Mouse (Mus musculus) gastrocnemius, postnatal 14 days (tissue): Measurements from ENCODE around the gene Cfl1. TPM values are rescaled to one million over a fixed set of nuclear protein-coding genes. Genes with fewer than 3 reads are reported as not detected.

Experiments
- DNase-seq: peaks from one replicate; pipeline ENCODE4 v3.0.0; 2021; ENCODE audit warnings: mixed read lengths
- intact Hi-C: fragments of 180-260 bp; cut with DNase I; formaldehyde crosslinking; loops from one replicate; pipeline ENCODE4 v1.15.1; 2025; ENCODE audit warnings: low total_unique reads
- long read RNA-seq, 2 experiments: library from polyadenylated mRNA; stranded (forward); transcript quantifications; one replicate each; pipeline ENCODE4 v2.0.0; 2021
- total RNA-seq, 2 experiments: library from RNA; stranded (reverse); gene quantifications; 2 replicates each; pipeline ENCODE4 v1.2.3; 2021

Cfl1 gene
- total RNA-seq, result 100 to 1,000 TPM; 172 to 240 TPM
- long read RNA-seq, experiment 1, transcript Cfl1-202 (4 exons, 2,354 nt), result major isoform, 94 of 126 reads
- long read RNA-seq, experiment 1, partial matches to known transcripts, result 3 of 126 reads
- long read RNA-seq, experiment 1, other reads (novel, unspliced or antisense), result 29 of 126 reads
- long read RNA-seq, experiment 2, transcript Cfl1-202 (4 exons, 2,354 nt), result major isoform, 107 of 133 reads
- long read RNA-seq, experiment 2, partial matches to known transcripts, result 2 of 133 reads
- long read RNA-seq, experiment 2, other reads (novel, unspliced or antisense), result 24 of 133 reads

DNA sequence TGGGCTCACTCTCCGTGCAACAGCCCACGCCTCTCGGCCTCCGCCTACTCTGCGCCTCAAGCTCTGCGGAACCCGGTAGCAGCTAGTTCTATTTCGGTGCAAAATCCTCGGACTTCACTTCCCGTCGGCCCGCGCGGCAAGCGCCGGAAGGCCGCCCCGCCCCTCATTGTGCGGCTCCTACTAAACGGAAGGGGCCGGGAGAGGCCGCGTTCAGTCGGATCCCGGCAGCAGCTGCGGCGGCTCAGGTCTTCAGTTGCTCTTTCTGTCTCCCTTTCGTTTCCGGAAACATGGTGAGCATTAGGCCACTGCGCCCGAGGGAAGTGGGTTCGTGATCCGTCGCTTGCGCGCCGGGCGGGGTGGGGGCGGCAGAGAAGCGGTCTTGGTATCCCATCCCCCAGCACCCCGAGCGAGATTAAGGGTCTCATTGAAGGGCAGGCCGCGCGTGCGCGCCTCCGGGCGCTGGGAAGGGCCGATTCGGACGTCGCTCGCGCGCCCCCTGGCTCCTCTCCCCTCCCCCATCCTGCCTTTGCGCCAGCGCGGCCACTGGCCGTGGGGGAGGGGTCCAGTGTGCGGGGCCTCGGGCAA lies at the start of gene Cfl1:
Gene Cfl1 (plus strand): TSS at position 143 of the 585 bp plus-strand sequence.
- intact Hi-C loops, result no loop called here
- peak; percentile 94 for DNase-seq

DNA sequence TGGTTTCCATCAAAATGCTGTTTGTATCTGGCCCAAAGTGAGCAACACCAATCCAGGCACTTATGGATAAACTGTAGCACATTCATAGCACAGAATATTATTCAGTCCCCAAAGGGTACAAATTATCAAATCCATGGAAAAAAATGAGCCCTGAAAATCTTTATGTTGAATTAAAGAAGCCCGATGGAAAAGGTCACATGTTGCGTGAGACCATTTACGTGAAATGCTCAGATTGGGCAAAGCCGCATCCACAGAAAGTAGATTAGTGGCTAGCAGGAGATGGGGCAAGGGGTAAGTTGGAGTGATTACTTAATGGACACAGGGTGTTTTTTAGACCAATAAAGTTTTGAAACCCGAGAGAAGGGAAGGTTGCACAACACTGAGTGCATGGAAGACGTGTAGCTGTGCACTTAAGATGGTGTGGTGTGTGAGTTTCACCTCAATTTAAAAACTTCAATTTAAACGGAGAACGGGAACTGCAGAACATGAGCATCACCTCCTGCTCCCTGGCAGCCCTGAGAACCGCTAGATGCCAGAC lies 45.8 kb upstream of the Cfl1 start:
- DNase-seq, result no peak
- intact Hi-C loops, result no loop called here

DNA sequence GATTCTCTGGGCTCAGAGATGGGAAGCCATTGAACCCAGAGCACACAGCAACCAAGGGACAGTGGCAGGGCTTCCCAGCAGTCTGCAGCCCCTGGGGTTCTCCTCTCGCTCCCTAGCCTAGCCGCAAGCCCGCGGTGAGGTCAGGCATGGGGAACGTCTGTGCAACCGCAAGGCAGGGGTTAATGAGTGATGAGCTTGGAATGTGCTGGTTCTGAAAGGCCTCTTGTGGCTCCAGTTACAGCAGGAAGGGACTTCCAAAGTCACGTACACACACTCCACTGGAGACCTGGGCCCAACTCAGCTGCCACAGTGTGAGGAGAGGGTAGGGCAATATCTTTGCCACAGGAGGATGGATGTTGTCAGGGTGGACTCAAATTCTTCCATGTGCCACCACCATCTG lies 45.3 kb upstream of the Cfl1 start:
- intact Hi-C loops, result no loop called here
- DNase-seq, result no peak

DNA sequence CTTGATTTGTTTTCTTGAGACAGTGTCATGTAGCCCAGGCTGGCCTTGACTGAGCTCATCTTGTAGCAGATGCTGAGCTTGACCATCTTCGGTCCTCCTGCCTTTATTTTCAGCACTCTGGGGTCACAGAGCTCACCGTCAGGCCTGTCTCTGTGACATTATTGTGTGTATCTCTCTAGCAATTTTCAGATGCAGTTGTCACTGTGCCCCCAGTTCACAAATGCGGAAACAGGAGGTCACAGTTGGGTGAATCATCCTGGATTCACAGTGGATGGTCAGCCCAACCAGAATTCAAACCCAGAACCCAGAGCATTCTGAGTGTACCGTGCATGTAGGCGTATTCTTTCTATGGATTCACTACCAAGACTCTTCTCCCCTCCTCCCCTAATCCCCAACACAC lies 44.5 kb upstream of the Cfl1 start:
- DNase-seq, result no peak
- intact Hi-C loops, result no loop called here

DNA sequence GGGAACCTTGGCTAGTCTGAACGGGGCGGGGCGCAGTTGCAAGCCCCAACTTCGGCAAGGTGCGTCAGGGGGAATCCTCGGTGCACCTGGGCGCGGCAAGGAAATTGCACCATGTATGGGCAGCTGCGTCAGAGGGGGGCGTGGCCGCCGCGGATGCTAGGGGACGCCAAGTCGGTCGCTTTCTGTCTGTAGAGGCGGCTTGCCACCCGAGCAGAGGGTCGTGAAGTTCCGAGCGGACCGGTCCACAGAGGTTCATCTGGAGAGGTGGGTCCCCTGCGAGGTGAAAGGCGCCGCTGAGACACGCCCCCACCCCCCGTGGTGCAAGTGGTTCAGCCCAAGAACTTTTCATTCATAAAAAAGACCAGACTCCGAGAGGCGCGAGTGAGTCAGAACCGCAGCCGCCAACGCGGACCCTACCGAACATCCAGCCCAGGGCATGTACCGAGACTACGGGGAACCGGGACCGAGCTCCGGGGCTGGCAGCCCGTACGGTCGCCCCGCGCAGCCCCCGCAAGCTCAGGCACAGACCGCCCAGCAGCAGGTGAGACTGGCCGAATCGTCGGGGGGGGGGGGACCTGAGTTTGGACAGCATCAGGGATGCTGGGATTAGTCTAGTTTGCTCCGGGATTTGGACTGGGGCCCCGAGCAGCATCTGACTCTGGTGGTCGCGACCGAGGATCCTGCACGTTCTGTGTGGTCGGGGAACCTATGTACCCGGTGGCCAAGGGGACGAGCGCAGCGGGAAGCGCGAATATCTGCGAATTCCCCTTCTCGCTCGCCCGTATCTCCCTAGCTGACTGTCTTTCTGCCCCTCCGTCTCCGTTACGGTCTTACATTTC lies 42.5 kb upstream of the Cfl1 start, which contains the start of gene Fosl1:
Gene Fosl1 (plus strand): TSS at position 33 of the 839 bp plus-strand sequence.
- intact Hi-C loops, result no loop called here
- peak; percentile 64 for DNase-seq

DNA sequence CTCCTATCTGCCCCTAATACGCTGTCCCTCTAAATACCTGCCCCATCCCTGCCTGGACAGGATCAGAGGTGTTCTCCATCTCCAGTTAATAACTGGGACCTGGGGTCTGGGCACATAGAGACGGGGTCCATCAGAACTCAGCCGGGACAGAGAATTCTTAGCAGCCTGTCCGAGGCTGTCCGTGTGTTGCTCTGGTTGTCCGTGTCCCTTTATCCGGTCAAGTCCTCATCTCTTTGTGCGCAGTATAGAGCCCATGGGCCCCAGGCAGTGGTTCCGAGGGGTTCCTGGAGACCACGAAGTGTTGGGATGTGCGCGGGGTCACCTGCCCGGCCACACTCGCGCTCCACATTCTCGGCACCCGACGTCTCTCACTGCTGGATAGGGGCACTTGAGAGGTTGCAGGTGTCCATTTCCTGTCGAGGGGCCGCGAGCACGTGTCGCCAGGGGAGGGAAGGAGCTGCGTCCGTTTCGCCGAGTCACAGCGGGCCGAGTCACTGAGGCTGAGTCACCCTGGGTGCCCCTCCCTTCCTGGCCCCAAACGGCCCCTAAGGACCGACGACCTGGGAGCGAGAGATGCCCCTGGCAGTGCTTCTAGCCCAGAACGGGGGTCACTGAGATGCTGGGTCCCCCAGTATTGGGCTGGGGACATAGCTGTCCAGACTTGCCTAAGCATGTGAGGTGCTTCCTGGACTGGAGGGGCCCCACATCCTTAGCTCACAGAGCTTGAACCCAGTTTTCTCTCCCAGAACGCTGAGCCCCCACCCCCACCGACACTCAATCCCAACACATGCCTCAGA lies 41.7 kb upstream of the Cfl1 start:
- intact Hi-C loops, result no loop called here
- no peak for DNase-seq

DNA sequence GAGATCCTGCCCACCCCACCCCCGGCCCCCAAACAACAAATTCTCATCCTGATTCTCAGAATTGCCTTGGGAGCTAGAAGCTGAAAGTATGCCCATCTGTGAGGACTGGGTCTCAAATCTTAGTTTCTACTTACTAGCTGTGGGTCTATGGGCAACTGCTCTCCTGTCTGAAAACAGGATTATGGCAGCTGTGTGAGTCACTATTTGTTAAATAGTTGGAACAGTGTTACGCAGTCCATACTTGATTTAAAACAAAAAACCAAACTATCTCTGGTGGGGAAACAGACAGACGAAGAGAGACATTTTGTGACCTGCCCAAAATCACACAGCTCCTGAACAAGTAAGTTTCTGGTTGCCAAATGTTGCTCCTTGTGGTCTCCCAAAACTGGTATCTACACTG lies 40.6 kb upstream of the Cfl1 start:
- DNase-seq, result no peak
- intact Hi-C loops, result no loop called here

DNA sequence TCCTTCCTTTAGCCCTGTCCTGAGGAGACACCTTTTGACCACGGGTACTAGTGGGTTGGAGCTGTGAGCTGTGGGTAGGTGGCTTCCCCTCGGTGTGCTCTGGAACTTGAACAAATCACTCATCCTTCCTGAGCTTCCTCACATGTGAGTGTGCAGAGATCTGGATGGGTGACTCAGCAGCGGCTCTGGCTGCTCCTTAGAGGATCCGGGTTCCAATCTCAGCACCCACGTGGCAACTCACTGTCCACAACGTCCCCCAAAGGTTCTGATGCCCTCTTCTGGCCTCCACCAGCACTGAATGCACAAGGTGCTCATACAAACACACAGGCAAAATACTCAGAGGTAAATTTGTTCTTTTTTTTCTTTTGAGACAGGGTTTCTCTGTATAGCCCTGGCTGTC lies 38.5 kb upstream of the Cfl1 start:
- intact Hi-C loops, result no loop called here
- no peak for DNase-seq

DNA sequence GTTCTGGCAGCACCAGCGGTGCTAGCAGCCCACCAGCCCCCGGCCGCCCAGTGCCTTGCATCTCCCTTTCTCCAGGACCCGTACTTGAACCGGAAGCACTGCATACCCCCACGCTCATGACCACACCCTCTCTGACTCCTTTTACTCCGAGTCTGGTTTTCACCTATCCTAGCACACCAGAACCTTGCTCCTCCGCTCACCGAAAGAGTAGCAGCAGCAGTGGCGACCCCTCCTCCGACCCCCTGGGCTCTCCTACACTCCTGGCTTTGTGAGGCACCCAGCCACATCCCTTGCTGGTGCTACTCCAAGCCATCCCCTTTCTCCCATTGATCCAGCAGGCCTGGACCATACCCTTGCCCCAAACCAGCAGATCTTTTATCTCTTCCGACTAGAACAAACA lies 35.2 kb upstream of the Cfl1 start:
- no peak for DNase-seq
- intact Hi-C loops, result no loop called here

DNA sequence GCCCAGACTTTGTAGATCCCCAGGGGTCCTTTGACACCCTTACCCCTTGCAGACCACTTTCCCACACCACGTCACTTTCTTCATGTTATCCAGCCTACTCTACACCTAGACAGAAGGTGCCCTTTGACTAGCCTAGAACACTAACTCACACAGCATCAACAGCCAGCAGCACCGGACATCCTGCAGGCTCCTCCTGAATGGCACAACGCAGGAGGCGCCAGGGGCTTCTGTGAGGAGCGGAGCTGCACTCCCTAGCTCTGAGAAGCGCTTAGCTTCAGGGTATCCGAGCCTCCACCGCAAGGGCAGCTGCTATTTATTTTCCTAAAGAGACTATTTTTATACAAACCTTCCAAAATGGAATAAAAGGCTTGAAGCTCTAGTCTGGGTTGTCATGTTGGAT lies 34.7 kb upstream of the Cfl1 start:
- DNase-seq, result no peak
- intact Hi-C loops, result no loop called here

DNA sequence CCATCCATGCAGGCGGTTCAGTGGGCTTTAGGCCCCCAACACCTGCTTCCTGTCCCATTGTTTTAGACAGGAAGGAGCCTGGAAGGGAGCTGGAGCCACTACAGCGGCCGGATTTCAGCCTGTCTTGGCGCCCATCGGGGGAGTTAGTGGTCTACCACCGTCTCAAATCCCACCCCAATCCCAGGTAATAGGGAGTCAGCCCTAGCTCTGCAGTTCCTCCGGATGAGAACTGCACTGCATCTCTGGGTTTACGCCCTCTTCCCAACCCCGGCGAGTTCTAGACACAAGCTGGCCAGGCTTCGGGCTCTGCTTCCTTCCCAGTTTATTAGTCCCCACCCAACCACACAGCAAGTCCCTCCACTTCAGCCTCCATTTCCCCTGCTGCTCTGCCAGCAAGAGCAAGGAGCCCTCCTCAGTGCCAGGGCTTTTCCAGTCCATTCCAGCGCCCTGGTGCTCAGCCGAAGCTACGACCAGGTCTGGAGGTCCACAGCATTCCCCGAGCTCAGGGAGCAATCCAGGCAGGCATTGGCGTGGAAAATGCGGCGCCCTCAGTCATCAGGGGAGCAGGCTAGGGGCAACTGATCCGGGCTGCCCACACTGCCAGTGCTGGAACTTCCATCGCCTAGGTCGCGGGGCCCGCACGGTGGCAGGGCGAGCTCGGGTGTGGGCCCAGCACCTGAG lies 33.9 kb upstream of the Cfl1 start:
- intact Hi-C loops, result no loop called here
- no peak for DNase-seq

DNA sequence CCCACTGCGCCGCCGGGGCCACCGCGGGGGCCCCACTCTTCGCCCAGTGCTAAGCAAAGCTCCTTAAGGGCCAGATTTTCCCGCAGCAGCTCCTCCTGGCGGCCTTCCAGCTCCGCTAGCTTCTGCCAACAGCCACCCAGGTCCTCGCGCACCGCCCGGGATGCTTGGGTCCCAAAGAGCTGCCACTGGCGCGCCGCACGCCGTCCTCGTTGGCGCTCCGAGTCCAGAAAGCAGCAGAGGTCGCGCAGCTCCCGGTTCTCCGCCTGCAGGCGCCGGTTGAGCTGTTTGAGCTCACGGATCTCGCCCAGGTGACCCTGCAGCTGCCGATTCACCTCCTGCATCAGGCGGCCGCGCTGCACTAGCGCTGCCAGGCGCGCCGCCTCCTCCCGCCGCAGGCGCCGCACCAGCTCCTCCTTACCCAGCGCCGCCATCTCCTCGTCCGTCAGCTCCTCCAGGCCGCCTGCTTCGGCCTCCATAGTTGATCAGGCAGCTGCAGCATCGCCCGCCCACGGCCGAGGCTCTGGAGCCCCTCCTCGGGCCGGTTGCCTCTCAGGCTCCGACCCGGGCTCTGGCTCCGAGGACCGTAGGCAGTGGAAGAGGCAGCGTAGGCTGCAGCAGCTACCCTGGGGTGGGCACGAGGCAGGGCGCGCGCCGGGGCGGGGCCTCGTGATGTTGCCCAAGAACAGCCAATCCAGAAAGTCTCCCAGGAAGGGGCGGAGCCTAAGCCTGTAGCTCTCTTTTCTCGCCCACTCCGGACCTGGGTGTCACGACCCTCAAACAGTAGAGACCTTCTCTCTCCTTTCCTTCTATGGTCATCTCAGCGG lies 33.1 kb upstream of the Cfl1 start:
- intact Hi-C loops, result no loop called here
- peak; percentile 95 for DNase-seq

DNA sequence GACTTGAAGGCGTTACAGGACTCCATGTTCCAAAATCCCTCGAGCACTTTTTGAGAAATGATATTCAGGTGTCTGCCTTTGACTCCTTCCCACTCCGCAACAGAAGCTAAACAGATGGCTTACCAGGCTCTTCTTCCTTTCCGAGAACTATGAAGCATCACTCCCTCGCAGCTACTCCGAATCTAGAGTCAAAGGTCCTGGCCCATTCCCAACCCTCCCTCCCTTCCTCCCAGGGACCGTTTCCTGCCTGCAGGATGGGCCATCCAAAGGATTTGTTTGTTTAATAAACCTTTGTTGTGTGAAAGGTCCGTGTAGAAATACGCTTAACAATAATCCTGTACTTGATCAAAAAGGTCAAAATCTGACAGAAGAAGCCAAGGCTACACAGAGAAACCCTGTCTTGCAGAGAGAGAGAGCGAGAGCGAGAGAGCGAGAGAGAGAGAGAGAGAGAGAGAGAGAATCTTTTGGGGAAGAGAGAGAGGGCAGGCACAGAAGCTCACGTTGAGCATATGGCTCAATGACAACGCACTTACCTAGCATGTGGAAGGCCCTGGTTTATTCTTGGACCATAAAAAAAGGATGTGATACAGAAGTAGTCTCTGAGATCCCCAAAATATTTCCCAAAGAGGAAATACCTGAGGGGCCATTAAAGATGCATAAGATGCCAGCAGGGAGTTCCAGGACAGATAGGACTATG lies 32.4 kb upstream of the Cfl1 start, which contains the start of gene Ccdc85b:
Gene Ccdc85b (minus strand): TSS at position 149 of the 697 bp plus-strand sequence.
- intact Hi-C loops, result no loop called here
- no peak for DNase-seq

DNA sequence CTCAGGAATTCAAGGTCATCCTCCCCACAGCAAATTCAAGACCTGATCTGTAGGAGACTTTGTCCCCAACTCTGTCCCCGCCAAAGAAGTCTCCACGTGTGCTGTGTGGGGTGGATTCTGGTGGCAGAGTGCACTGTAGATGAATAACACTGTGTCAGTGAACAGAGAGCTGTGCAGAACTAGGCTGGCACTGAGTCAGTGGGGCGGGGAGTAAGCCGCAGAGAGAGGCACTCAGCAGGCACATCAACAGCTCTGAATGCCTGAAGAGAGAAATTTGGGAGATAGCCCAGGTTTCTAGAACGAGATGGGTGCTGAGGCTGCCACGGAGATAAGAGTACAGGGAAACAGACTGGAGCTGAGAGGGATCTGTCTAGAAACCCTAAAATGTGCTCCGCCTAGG lies 31.2 kb upstream of the Cfl1 start:
- intact Hi-C loops, result no loop called here
- DNase-seq, result no peak

DNA sequence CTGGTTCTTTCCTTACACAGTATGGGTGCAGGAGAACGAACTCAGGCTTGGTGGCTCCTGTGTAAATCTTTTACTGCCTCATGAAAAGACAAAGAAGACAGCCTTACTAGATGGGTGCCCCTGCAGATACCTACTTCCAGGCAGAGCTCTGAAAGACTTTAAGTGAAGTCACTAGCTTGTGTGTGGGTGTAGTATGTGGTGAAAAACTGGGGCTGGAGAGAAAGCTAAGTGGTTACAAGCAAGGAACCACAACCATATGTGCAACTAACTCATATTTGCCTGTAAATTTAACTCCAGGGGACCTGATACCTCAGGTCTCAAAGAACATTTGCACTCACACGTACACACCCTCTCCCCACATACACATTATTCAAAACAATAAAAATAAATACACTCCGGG lies 30.4 kb upstream of the Cfl1 start:
- DNase-seq, result no peak

DNA sequence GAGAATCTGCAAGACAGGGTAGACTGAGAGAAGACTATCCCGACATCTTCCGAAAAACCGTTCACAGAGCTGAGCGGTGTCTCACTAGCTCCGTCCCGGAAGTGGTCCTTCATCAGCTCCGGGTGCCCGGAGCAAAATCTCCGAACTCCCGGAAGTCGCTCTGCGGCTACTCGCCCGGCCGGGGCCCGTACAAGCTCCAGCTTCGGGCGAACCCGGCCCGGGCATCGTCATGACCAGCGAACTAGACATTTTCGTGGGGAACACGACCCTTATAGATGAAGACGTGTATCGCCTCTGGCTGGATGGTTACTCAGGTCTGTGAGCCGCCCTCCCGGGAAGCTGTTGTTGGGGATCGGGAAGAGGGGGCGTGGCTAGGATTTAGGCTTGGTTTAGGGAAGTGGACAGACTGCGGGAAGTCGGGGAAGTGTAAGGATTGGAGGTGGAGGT lies 29.8 kb upstream of the Cfl1 start, which contains the start of gene Fibp:
Gene Fibp (plus strand): TSS at position 151 of the 447 bp plus-strand sequence.
- intact Hi-C loops, result no loop called here
- DNase-seq, result peak; percentile 89

More for the DNA sequence above, 30.4 kb upstream of the Cfl1 start:
- intact Hi-C loops, result no loop called here

DNA sequence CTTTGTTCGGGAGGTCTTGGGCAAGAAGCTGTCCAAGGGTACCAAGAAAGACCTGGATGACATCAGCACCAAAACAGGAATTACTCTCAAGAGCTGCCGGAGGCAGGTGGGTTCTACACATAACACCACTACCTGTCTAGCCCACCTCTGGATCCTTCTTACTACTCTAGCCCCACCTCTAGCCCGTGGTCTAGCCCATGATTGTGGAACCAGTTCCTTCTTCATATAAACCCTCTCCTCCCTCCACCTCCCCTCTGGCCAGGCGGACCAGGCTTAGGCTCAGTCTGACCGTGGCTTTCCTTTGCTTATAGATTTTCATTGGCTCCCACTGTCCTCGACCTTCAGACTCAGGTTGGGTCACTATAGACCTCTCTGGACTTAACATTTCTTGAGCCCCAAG lies 28.8 kb upstream of the Cfl1 start:
- intact Hi-C loops, result no loop called here
- no peak for DNase-seq
